Mouse (Mus musculus): ENCODE results near the gene Nop58. TPM values are rescaled to one million over a fixed set of nuclear protein-coding genes. Genes with fewer than 3 reads are reported as not detected.

Nop58 gene
- polyA plus RNA-seq, 1 experiment from 2014 or later, result 272 TPM

GRCm38 (mm10) chr1:59683926-59684818 lies 599 bp upstream of the Nop58 start:
- Histone ChIP-seq H3K9me3 (ENCODE audit: low read depth, low read length) (no peaks in the 10 kb centered on the region), H3K36me3 (ENCODE audit: insufficient read depth) (0 out of 2 replicates have a peak, but pooled peaks cover 5% of the 10 kb centered on the region), H3K27ac (ENCODE audit: low read depth) (0 out of 2 replicates have a peak overlapping the region, but pooled peaks have one; percentile 64), H3K4me2 (peak overlapping the region; percentile 88), H3K27me3 (ENCODE audit: insufficient read depth, low read length) (no peaks in the 10 kb centered on the region), H3K4me3 (ENCODE audit: low read depth, low read length) (peak overlapping the region; percentile 89), H3K9ac (peak overlapping the region; percentile 93), H3K4me1 (ENCODE audit: insufficient read depth) (0 out of 2 replicates have a peak, but pooled peaks cover 5% of the 10 kb centered on the region)
- TF ChIP-seq CTCF (IDR thresholded peaks at IDR 0.05; ENCODE audit: low read depth), result no peak
- DNase-seq, result no peak
- WGBS, result 10% methylated on average over 11 of the region's 11 CpGs
- ATAC-seq (ENCODE audit: insufficient read depth), result peak; percentile 24; the same call in 1 of the 2 replicates

DNA sequence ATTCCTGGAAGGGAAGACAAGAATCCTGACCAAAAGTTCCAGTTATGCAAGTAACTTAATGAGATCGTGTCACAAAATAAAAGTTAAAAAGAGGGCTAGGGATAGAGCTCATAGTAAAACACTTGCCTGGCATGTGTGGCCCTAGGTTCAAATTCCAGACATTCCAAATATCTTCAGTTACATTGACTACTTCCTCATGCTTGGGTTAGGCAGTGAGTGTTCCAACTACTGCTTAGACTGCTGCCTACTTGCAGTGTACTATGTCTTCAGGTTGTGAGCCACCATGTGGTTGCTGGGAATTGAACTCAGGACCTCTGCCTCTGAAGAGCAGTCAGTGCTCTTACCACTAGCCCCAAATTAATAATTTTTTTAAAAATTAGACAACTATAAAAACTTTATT lies 2.7 kb downstream of the Nop58 start:
- 0 out of 2 replicates have a peak overlapping the region, but pooled peaks have one; percentile 89 for H3K4me3 ChIP-seq (ENCODE audit: low read depth, low read length)
- H3K9ac ChIP-seq, result no peak overlapping the region
- H3K36me3 ChIP-seq (ENCODE audit: insufficient read depth), result peaks cover 31% of the 10 kb centered on the region
- 39% methylated on average over 1 of the region's 1 CpGs for WGBS
- TF ChIP-seq CTCF (IDR thresholded peaks at IDR 0.05; ENCODE audit: low read depth), result no peak
- no peaks in the 10 kb centered on the region for H3K9me3 ChIP-seq (ENCODE audit: low read depth, low read length)
- H3K4me2 ChIP-seq, result peak overlapping the region; percentile 88
- H3K27ac ChIP-seq (ENCODE audit: low read depth), result no peak overlapping the region
- H3K4me1 ChIP-seq (ENCODE audit: insufficient read depth), result 0 out of 2 replicates have a peak, but pooled peaks cover 5% of the 10 kb centered on the region
- no peaks in the 10 kb centered on the region for H3K27me3 ChIP-seq (ENCODE audit: insufficient read depth, low read length)
- DNase-seq, result peak; percentile 24
- no peak for ATAC-seq (ENCODE audit: insufficient read depth)

GRCm38 (mm10) chr1:59690467-59690866 lies 5.7 kb downstream of the Nop58 start:
- H3K4me2 ChIP-seq, result no peak overlapping the region
- H3K9ac ChIP-seq, result no peak overlapping the region
- no peak overlapping the region for H3K4me3 ChIP-seq (ENCODE audit: low read depth, low read length)
- no peaks in the 10 kb centered on the region for H3K9me3 ChIP-seq (ENCODE audit: low read depth, low read length)
- 84% methylated on average over 5 of the region's 5 CpGs for WGBS
- no peak for ATAC-seq (ENCODE audit: insufficient read depth)
- no peaks in the 10 kb centered on the region for H3K27me3 ChIP-seq (ENCODE audit: insufficient read depth, low read length)
- H3K27ac ChIP-seq (ENCODE audit: low read depth), result no peak overlapping the region
- 0 out of 2 replicates have a peak, but pooled peaks cover 5% of the 10 kb centered on the region for H3K4me1 ChIP-seq (ENCODE audit: insufficient read depth)
- no peak for DNase-seq
- peaks cover 59% of the 10 kb centered on the region for H3K36me3 ChIP-seq (ENCODE audit: insufficient read depth)
- TF ChIP-seq CTCF (IDR thresholded peaks at IDR 0.05; ENCODE audit: low read depth), result 0 out of 2 replicates have a peak, but pooled peaks have one; percentile 13

GRCm38 (mm10) chr1:59697751-59698150 lies 13.0 kb downstream of the Nop58 start:
- Histone ChIP-seq H3K36me3 (ENCODE audit: insufficient read depth) (peaks cover 93% of the 10 kb centered on the region), H3K9me3 (ENCODE audit: low read depth, low read length) (no peaks in the 10 kb centered on the region), H3K4me2 (no peak overlapping the region), H3K27me3 (ENCODE audit: insufficient read depth, low read length) (no peaks in the 10 kb centered on the region), H3K4me3 (ENCODE audit: low read depth, low read length) (no peak overlapping the region), H3K9ac (no peak overlapping the region), H3K4me1 (ENCODE audit: insufficient read depth) (no peaks in the 10 kb centered on the region), H3K27ac (ENCODE audit: low read depth) (no peak overlapping the region)
- no peak for TF ChIP-seq CTCF (IDR thresholded peaks at IDR 0.05; ENCODE audit: low read depth)
- DNase-seq, result no peak
- no peak for ATAC-seq (ENCODE audit: insufficient read depth)
- 79% methylated on average over 5 of the region's 5 CpGs for whole genome bisulfite sequencing

DNA sequence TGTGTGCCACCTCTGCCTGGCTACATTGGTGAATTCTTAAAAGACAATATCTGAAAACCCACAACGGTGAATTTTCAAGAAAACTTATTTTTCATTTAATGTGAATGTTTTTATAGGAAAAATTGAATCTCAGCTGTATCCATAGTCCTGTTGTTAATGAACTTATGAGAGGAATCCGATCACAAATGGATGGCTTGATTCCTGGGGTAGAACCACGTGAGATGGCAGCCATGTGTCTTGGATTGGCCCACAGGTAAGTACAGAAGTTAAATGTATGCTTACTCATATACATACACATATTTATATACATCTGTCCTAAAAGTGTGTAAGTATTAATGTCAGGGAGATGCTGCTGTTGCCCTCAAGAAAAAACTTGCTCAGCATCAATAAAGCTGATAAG lies 13.4 kb downstream of the Nop58 start:
- H3K36me3 ChIP-seq (ENCODE audit: insufficient read depth), result peaks cover 92% of the 10 kb centered on the region
- DNase-seq (no peak), ATAC-seq (ENCODE audit: insufficient read depth) (no peak)
- no peak overlapping the region for H3K9ac ChIP-seq
- H3K27ac ChIP-seq (ENCODE audit: low read depth), result no peak overlapping the region
- no peak overlapping the region for H3K4me2 ChIP-seq
- no peak overlapping the region for H3K4me3 ChIP-seq (ENCODE audit: low read depth, low read length)
- no peaks in the 10 kb centered on the region for H3K27me3 ChIP-seq (ENCODE audit: insufficient read depth, low read length)
- no peaks in the 10 kb centered on the region for H3K9me3 ChIP-seq (ENCODE audit: low read depth, low read length)
- WGBS, result 94% methylated on average over 3 of the region's 3 CpGs
- H3K4me1 ChIP-seq (ENCODE audit: insufficient read depth), result no peaks in the 10 kb centered on the region
- no peak for TF ChIP-seq CTCF (IDR thresholded peaks at IDR 0.05; ENCODE audit: low read depth)

DNA sequence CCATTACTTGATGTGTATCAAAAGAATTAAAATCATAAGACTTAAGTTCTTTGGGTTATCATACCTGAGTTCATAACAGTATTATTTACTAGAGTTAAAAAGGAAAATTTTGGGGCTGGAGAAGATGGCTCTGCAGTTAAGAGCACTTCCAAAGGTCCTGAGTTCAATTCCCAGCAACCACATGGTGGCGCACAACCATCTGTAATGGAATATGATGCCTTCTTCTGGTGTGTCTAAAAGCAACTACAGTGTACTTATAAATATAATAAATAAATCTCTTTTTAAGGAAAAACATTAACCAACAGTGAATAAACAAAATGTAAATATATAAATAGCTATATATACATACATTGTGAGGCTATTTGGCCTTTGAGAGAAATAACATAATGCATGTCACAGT lies 17.0 kb downstream of the Nop58 start:
- ATAC-seq (ENCODE audit: insufficient read depth) (no peak), DNase-seq (peak; percentile 46)
- Histone ChIP-seq H3K4me1 (ENCODE audit: insufficient read depth) (no peaks in the 10 kb centered on the region), H3K27me3 (ENCODE audit: insufficient read depth, low read length) (no peaks in the 10 kb centered on the region), H3K9me3 (ENCODE audit: low read depth, low read length) (no peaks in the 10 kb centered on the region), H3K4me3 (ENCODE audit: low read depth, low read length) (no peak overlapping the region), H3K27ac (ENCODE audit: low read depth) (no peak overlapping the region), H3K36me3 (ENCODE audit: insufficient read depth) (peaks cover 88% of the 10 kb centered on the region), H3K9ac (no peak overlapping the region), H3K4me2 (no peak overlapping the region)
- TF ChIP-seq CTCF (IDR thresholded peaks at IDR 0.05; ENCODE audit: low read depth), result peak; percentile 19; the same call in 1 of the 2 replicates
- WGBS, result 94% methylated on average over 1 of the region's 1 CpGs

GRCm38 (mm10) chr1:59719900-59720299 lies 35.1 kb downstream of the Nop58 start:
- DNase-seq (peak; percentile 86), ATAC-seq (ENCODE audit: insufficient read depth) (peak; percentile 55; the same call in 1 of the 2 replicates)
- H3K27me3 ChIP-seq (ENCODE audit: insufficient read depth, low read length), result no peaks in the 10 kb centered on the region
- no peak overlapping the region for H3K4me2 ChIP-seq
- H3K9ac ChIP-seq, result no peak overlapping the region
- 32% methylated on average over 4 of the region's 4 CpGs for WGBS
- no peaks in the 10 kb centered on the region for H3K4me1 ChIP-seq (ENCODE audit: insufficient read depth)
- peaks cover 47% of the 10 kb centered on the region for H3K36me3 ChIP-seq (ENCODE audit: insufficient read depth)
- H3K9me3 ChIP-seq (ENCODE audit: low read depth, low read length), result no peaks in the 10 kb centered on the region
- H3K4me3 ChIP-seq (ENCODE audit: low read depth, low read length), result no peak overlapping the region
- no peak overlapping the region for H3K27ac ChIP-seq (ENCODE audit: low read depth)
- peak; percentile 61 for TF ChIP-seq CTCF (IDR thresholded peaks at IDR 0.05; ENCODE audit: low read depth)

Data from lung, embryonic 14.5 days (tissue).